Mouse (Mus musculus): Measurements from ENCODE around the gene Dgat2l6. TPM values are rescaled to one million over a fixed set of nuclear protein-coding genes. Genes with fewer than 3 reads are reported as not detected.

Dgat2l6 gene
- polyA plus RNA-seq, 1 experiment from 2014 or later: not detected

GRCm38 (mm10) chrX:100517626-100518025, 7.0 kb upstream of the Dgat2l6 start:
- H3K4me3 ChIP-seq (ENCODE audit: low read length): no peak overlapping the region
- no peak overlapping the region for H3K9ac ChIP-seq (replicated peaks; ENCODE audit: low read length)
- H3K36me3 ChIP-seq (ENCODE audit: insufficient read depth, low read length): 0 out of 2 replicates have a peak, but pooled peaks cover 5% of the 10 kb centered on the region
- H3K4me2 ChIP-seq (replicated peaks; ENCODE audit: low read depth, low read length): no peak overlapping the region
- WGBS: 92% methylated on average over 6 of the region's 6 CpGs
- no peaks in the 10 kb centered on the region for H3K4me1 ChIP-seq (ENCODE audit: insufficient read depth, low read length)
- H3K27me3 ChIP-seq (ENCODE audit: insufficient read depth, low read length): peaks cover 13% of the 10 kb centered on the region; the same call in 1 of the 2 replicates
- H3K9me3 ChIP-seq (ENCODE audit: low read length): no peaks in the 10 kb centered on the region
- H3K27ac ChIP-seq (ENCODE audit: low read length): no peak overlapping the region
- ATAC-seq (ENCODE audit: low FRiP score, low TSS enrichment): no peak

- no peak for ATAC-seq (ENCODE audit: low FRiP score, low TSS enrichment)
- H3K9me3 ChIP-seq (ENCODE audit: low read length): no peaks in the 10 kb centered on the region
Observed at GRCm38 (mm10) chrX:100518532-100518931, 6.1 kb upstream of the Dgat2l6 start.

GRCm38 (mm10) chrX:100556026-100556425, 31.4 kb downstream of the Dgat2l6 start:
- ATAC-seq (ENCODE audit: low FRiP score, low TSS enrichment): no peak
- H3K27me3 ChIP-seq (ENCODE audit: insufficient read depth, low read length): no peaks in the 10 kb centered on the region; the same call in 1 of the 2 replicates
- no peak overlapping the region for H3K4me3 ChIP-seq (ENCODE audit: low read length)
- no peak overlapping the region for H3K4me2 ChIP-seq (replicated peaks; ENCODE audit: low read depth, low read length)
- H3K9ac ChIP-seq (replicated peaks; ENCODE audit: low read length): no peak overlapping the region
- WGBS: 85% methylated on average over 3 of the region's 3 CpGs
- H3K4me1 ChIP-seq (ENCODE audit: insufficient read depth, low read length): no peaks in the 10 kb centered on the region
- no peaks in the 10 kb centered on the region for H3K36me3 ChIP-seq (ENCODE audit: insufficient read depth, low read length)
- no peak overlapping the region for H3K27ac ChIP-seq (ENCODE audit: low read length)
- H3K9me3 ChIP-seq (ENCODE audit: low read length): no peaks in the 10 kb centered on the region

More at GRCm38 (mm10) chrX:100518532-100518931, 6.1 kb upstream of the Dgat2l6 start:
- Histone ChIP-seq H3K4me2 (replicated peaks; ENCODE audit: low read depth, low read length) (no peak overlapping the region), H3K27me3 (ENCODE audit: insufficient read depth, low read length) (peaks cover 13% of the 10 kb centered on the region; the same call in 1 of the 2 replicates), H3K4me1 (ENCODE audit: insufficient read depth, low read length) (no peaks in the 10 kb centered on the region), H3K4me3 (ENCODE audit: low read length) (no peak overlapping the region), H3K36me3 (ENCODE audit: insufficient read depth, low read length) (0 out of 2 replicates have a peak, but pooled peaks cover 5% of the 10 kb centered on the region), H3K9ac (replicated peaks; ENCODE audit: low read length) (no peak overlapping the region), H3K27ac (ENCODE audit: low read length) (no peak overlapping the region)
- 84% methylated on average over 2 of the region's 2 CpGs for WGBS

DNA sequence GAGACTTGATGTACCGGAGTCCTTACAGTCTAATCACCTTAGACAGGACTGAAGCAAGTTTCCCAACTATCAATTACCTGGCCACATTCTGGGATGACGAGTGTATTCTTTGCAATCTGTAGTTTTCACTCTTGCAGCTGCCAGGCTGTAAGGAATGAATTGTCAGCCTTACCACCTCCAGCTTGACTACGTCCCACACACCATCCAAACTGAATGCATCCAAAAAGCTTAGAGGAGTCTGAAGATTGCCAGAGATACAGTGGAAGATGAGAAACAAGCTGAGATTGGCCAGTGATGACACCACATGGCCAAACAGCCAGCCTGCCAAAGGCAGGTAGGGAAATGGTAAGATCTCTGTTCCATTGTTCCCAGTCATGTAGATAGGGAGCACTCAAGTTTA, 41.1 kb downstream of the Dgat2l6 start:
- H3K36me3 ChIP-seq (ENCODE audit: insufficient read depth, low read length): no peaks in the 10 kb centered on the region
- H3K27ac ChIP-seq (ENCODE audit: low read length): no peak overlapping the region
- no peaks in the 10 kb centered on the region; the same call in 1 of the 2 replicates for H3K27me3 ChIP-seq (ENCODE audit: insufficient read depth, low read length)
- no peaks in the 10 kb centered on the region for H3K4me1 ChIP-seq (ENCODE audit: insufficient read depth, low read length)
- H3K4me3 ChIP-seq (ENCODE audit: low read length): no peak overlapping the region
- no peak overlapping the region for H3K4me2 ChIP-seq (replicated peaks; ENCODE audit: low read depth, low read length)
- H3K9me3 ChIP-seq (ENCODE audit: low read length): no peaks in the 10 kb centered on the region
- 85% methylated on average over 3 of the region's 3 CpGs for WGBS
- ATAC-seq (ENCODE audit: low FRiP score, low TSS enrichment): no peak
- H3K9ac ChIP-seq (replicated peaks; ENCODE audit: low read length): no peak overlapping the region

GRCm38 (mm10) chrX:100571951-100572350, 47.3 kb downstream of the Dgat2l6 start, which contains the start of gene Awat1:
Gene Awat1, plus strand, starts transcription at chrX:100572251.
- H3K9me3 ChIP-seq (ENCODE audit: low read length): no peaks in the 10 kb centered on the region
- no peaks in the 10 kb centered on the region for H3K36me3 ChIP-seq (ENCODE audit: insufficient read depth, low read length)
- no peak within 1 kb of the TSS for H3K4me2 ChIP-seq (replicated peaks; ENCODE audit: low read depth, low read length)
- no peak within 1 kb of the TSS for H3K27ac ChIP-seq (ENCODE audit: low read length)
- 75% methylated on average over 1 of the region's 1 CpGs for WGBS
- no peak within 1 kb of the TSS for H3K4me3 ChIP-seq (ENCODE audit: low read length)
- H3K9ac ChIP-seq (replicated peaks; ENCODE audit: low read length): no peak within 1 kb of the TSS
- ATAC-seq (ENCODE audit: low FRiP score, low TSS enrichment): no peak
- no peaks in the 10 kb centered on the region for H3K4me1 ChIP-seq (ENCODE audit: insufficient read depth, low read length)
- peaks cover 7% of the 10 kb centered on the region; the same call in 1 of the 2 replicates for H3K27me3 ChIP-seq (ENCODE audit: insufficient read depth, low read length)

- Histone ChIP-seq H3K9ac (replicated peaks; ENCODE audit: low read length) (no peak within 1 kb of the TSS), H3K36me3 (ENCODE audit: insufficient read depth, low read length) (no peaks in the 10 kb centered on the region), H3K4me2 (replicated peaks; ENCODE audit: low read depth, low read length) (no peak within 1 kb of the TSS), H3K9me3 (ENCODE audit: low read length) (no peaks in the 10 kb centered on the region), H3K27ac (ENCODE audit: low read length) (no peak within 1 kb of the TSS), H3K4me1 (ENCODE audit: insufficient read depth, low read length) (no peaks in the 10 kb centered on the region), H3K4me3 (ENCODE audit: low read length) (no peak within 1 kb of the TSS), H3K27me3 (ENCODE audit: insufficient read depth, low read length) (peaks cover 13% of the 10 kb centered on the region; the same call in 1 of the 2 replicates)
- WGBS: 76% methylated on average over 4 of the region's 4 CpGs
- ATAC-seq (ENCODE audit: low FRiP score, low TSS enrichment): no peak
Observed at GRCm38 (mm10) chrX:100594791-100595190, 70.2 kb downstream of the Dgat2l6 start, which contains the start of gene P2ry4. Gene P2ry4, minus strand, starts transcription at chrX:100594869.

Other genes with a start within 250 kb of the Dgat2l6 start
- not detected in 2 replicates for gene Otud6a, start 95.8 kb upstream of the Dgat2l6 start, polyA plus RNA-seq (2015; fragmentation: Nextera tagmentation; extraction: Ambion mirVana)
- 0.54 and 0.71 TPM in 2 replicates for gene Awat2, start 82.1 kb upstream of the Dgat2l6 start, polyA plus RNA-seq (2015; fragmentation: Nextera tagmentation; extraction: Ambion mirVana)
- gene Igbp1, start 30.5 kb upstream of the Dgat2l6 start, polyA plus RNA-seq (2015; fragmentation: Nextera tagmentation; extraction: Ambion mirVana): 41.5 and 45.0 TPM in 2 replicates
- not detected in 2 replicates for gene Awat1, start 47.4 kb downstream of the Dgat2l6 start, polyA plus RNA-seq (2015; fragmentation: Nextera tagmentation; extraction: Ambion mirVana)
- not detected in 2 replicates for gene P2ry4, start 70.0 kb downstream of the Dgat2l6 start, polyA plus RNA-seq (2015; fragmentation: Nextera tagmentation; extraction: Ambion mirVana)
- not detected in 2 replicates for gene Arr3, start 80.7 kb downstream of the Dgat2l6 start, polyA plus RNA-seq (2015; fragmentation: Nextera tagmentation; extraction: Ambion mirVana)
- gene Kif4, start 100.9 kb downstream of the Dgat2l6 start, polyA plus RNA-seq (2015; fragmentation: Nextera tagmentation; extraction: Ambion mirVana): 30.5 and 32.0 TPM in 2 replicates
- gene Pdzd11, start 101.7 kb downstream of the Dgat2l6 start, polyA plus RNA-seq (2015; fragmentation: Nextera tagmentation; extraction: Ambion mirVana): 106 and 115 TPM in 2 replicates
- gene Gdpd2, start 205.0 kb downstream of the Dgat2l6 start, polyA plus RNA-seq (2015; fragmentation: Nextera tagmentation; extraction: Ambion mirVana): 2.0 and 2.3 TPM in 2 replicates
- gene Dlg3, start 242.9 kb downstream of the Dgat2l6 start, polyA plus RNA-seq (2015; fragmentation: Nextera tagmentation; extraction: Ambion mirVana): 6.7 and 9.1 TPM in 2 replicates